Mouse (Mus musculus) bone marrow macrophage, adult 2 months (primary cell): ENCODE measurements at regions not wholly inside any gene's neighbourhood (a gene's known extent, or its start where the extent isn't known, plus 50 kb on each side); places are given as distances from the start of the nearest gene placed in this dataset.

Source experiments
- H3K27ac ChIP-seq: 2 replicates; pipeline ENCODE4 v1.5.1; 2012; ENCODE audit warnings: low read depth, low read length; ENCODE audit not compliant: insufficient read depth
- H3K4me1 ChIP-seq: 2 replicates; pipeline ENCODE4 v1.6.1; 2012; ENCODE audit warnings: low read length; ENCODE audit not compliant: control insufficient read depth, insufficient read depth
- H3K4me3 ChIP-seq: 2 replicates; pipeline ENCODE4 v1.5.1; 2012; ENCODE audit warnings: mild to moderate bottlenecking, low read length, moderate library complexity; ENCODE audit not compliant: insufficient read depth
- CTCF ChIP-seq: IDR thresholded peaks from 2 replicates; pipeline ENCODE4 v1.5.1; 2012; ENCODE audit warnings: low read depth, mild to moderate bottlenecking, low read length, moderate library complexity
- POLR2A ChIP-seq: IDR thresholded peaks from 2 replicates; pipeline ENCODE4 v1.6.1; 2012; ENCODE audit warnings: mild to moderate bottlenecking, low read depth, low read length, borderline replicate concordance

GRCm38 (mm10) chr2:116942321-116942791, 63.9 kb downstream of the Tmco5 start:
- Histone ChIP-seq H3K27ac (peak overlapping the region; percentile 87), H3K4me1 (peaks cover 30% of the 10 kb centered on the region), H3K4me3 (peak overlapping the region; percentile 21; the same call in 1 of the 2 replicates)
- no peak for TF ChIP-seq POLR2A
- TF ChIP-seq CTCF: no peak

GRCm38 (mm10) chr2:116948538-116948937, 70.0 kb downstream of the Tmco5 start:
- H3K4me1 ChIP-seq: peaks cover 18% of the 10 kb centered on the region
- H3K4me3 ChIP-seq: no peak overlapping the region
- TF ChIP-seq CTCF: no peak
- TF ChIP-seq POLR2A: no peak
- H3K27ac ChIP-seq: no peak overlapping the region

- no peak for TF ChIP-seq CTCF
- TF ChIP-seq POLR2A: no peak
- H3K4me1 ChIP-seq: peaks cover 16% of the 10 kb centered on the region
- H3K27ac ChIP-seq: no peak overlapping the region
- H3K4me3 ChIP-seq: no peak overlapping the region
Measured at GRCm38 (mm10) chr2:116949741-116950140, 71.2 kb downstream of the Tmco5 start.

GRCm38 (mm10) chr2:116950154-116950553, 71.7 kb downstream of the Tmco5 start:
- H3K4me1 ChIP-seq: peaks cover 15% of the 10 kb centered on the region
- no peak overlapping the region for H3K4me3 ChIP-seq
- TF ChIP-seq CTCF (no peak), POLR2A (no peak)
- H3K27ac ChIP-seq: no peak overlapping the region

- Histone ChIP-seq H3K4me1 (peaks cover 15% of the 10 kb centered on the region), H3K27ac (no peak overlapping the region), H3K4me3 (no peak overlapping the region)
- TF ChIP-seq POLR2A (no peak), CTCF (no peak)
Measured at GRCm38 (mm10) chr2:116951481-116951880, 73.0 kb downstream of the Tmco5 start.

- TF ChIP-seq POLR2A: no peak
- no peak for TF ChIP-seq CTCF
- H3K27ac ChIP-seq: no peak overlapping the region
- no peak overlapping the region for H3K4me3 ChIP-seq
- H3K4me1 ChIP-seq: peaks cover 15% of the 10 kb centered on the region
Measured at GRCm38 (mm10) chr2:116954280-116954679, 75.8 kb downstream of the Tmco5 start.

- Histone ChIP-seq H3K27ac (no peak overlapping the region), H3K4me3 (no peak overlapping the region), H3K4me1 (peaks cover 15% of the 10 kb centered on the region)
- TF ChIP-seq POLR2A (no peak), CTCF (no peak)
Measured at GRCm38 (mm10) chr2:116954896-116955295, 76.4 kb downstream of the Tmco5 start.

- Histone ChIP-seq H3K4me1 (peaks cover 18% of the 10 kb centered on the region), H3K27ac (no peak overlapping the region), H3K4me3 (no peak overlapping the region)
- TF ChIP-seq POLR2A (no peak), CTCF (no peak)
Measured at GRCm38 (mm10) chr2:116963116-116963873, 84.8 kb downstream of the Tmco5 start.

- TF ChIP-seq POLR2A: no peak
- no peak for TF ChIP-seq CTCF
- H3K27ac ChIP-seq: no peak overlapping the region
- peaks cover 30% of the 10 kb centered on the region for H3K4me1 ChIP-seq
- no peak overlapping the region for H3K4me3 ChIP-seq
Measured at GRCm38 (mm10) chr2:116966266-116966665, 87.8 kb downstream of the Tmco5 start.
